Mouse (Mus musculus): ENCODE data around the gene Tubb5. TPM values are rescaled to one million over a fixed set of nuclear protein-coding genes. Genes with fewer than 3 reads are reported as not detected.

Tubb5 gene
- polyA plus RNA-seq, 1 experiment from 2014 or later = 213 TPM

GRCm38 (mm10) chr17:35812307-35812706 is 25.8 kb downstream of the Tubb5 start:
- no peak for TF ChIP-seq EP300 (IDR thresholded peaks at IDR 0.05; ENCODE audit: low read depth)
- TF ChIP-seq CTCF (IDR thresholded peaks at IDR 0.05; ENCODE audit: low read depth) = no peak
- no peaks in the 10 kb centered on the region for H3K27me3 ChIP-seq (ENCODE audit: insufficient read depth, low read length)
- DNase-seq = no peak
- peaks cover 32% of the 10 kb centered on the region for H3K4me1 ChIP-seq (ENCODE audit: insufficient read depth)
- H3K9ac ChIP-seq (replicated peaks) = no peak overlapping the region
- H3K9me3 ChIP-seq (ENCODE audit: low read length) = no peaks in the 10 kb centered on the region
- no peak overlapping the region for H3K4me3 ChIP-seq (ENCODE audit: low read depth, low read length)
- WGBS (ENCODE audit: insufficient replicate concordance) = 76% methylated on average over 5 of the region's 5 CpGs
- H3K27ac ChIP-seq (ENCODE audit: low read depth) = no peak overlapping the region
- H3K36me3 ChIP-seq (replicated peaks; ENCODE audit: insufficient read depth, low read length) = no peaks in the 10 kb centered on the region
- ATAC-seq = no peak
- no peak overlapping the region for H3K4me2 ChIP-seq (ENCODE audit: low read depth, low read length)

- peaks cover 28% of the 10 kb centered on the region for H3K4me1 ChIP-seq (ENCODE audit: insufficient read depth)
- H3K9me3 ChIP-seq (ENCODE audit: low read length) = no peaks in the 10 kb centered on the region
- no peak overlapping the region for H3K4me3 ChIP-seq (ENCODE audit: low read depth, low read length)
- 62% methylated on average over 5 of the region's 5 CpGs for WGBS (ENCODE audit: insufficient replicate concordance)
- H3K27ac ChIP-seq (ENCODE audit: low read depth) = no peak overlapping the region
- H3K9ac ChIP-seq (replicated peaks) = no peak overlapping the region
- TF ChIP-seq EP300 (IDR thresholded peaks at IDR 0.05; ENCODE audit: low read depth) (no peak), CTCF (IDR thresholded peaks at IDR 0.05; ENCODE audit: low read depth) (no peak)
- ATAC-seq (no peak), DNase-seq (no peak)
- H3K4me2 ChIP-seq (ENCODE audit: low read depth, low read length) = no peak overlapping the region
- H3K36me3 ChIP-seq (replicated peaks; ENCODE audit: insufficient read depth, low read length) = no peaks in the 10 kb centered on the region
- H3K27me3 ChIP-seq (ENCODE audit: insufficient read depth, low read length) = no peaks in the 10 kb centered on the region
Observed at GRCm38 (mm10) chr17:35810900-35811648, 27.0 kb downstream of the Tubb5 start.

- peaks cover 18% of the 10 kb centered on the region for H3K4me1 ChIP-seq (ENCODE audit: insufficient read depth)
- 87% methylated on average over 11 of the region's 11 CpGs for WGBS (ENCODE audit: insufficient replicate concordance)
- H3K9ac ChIP-seq (replicated peaks) = no peak overlapping the region
- H3K36me3 ChIP-seq (replicated peaks; ENCODE audit: insufficient read depth, low read length) = no peaks in the 10 kb centered on the region
- H3K4me2 ChIP-seq (ENCODE audit: low read depth, low read length) = no peak overlapping the region
- ATAC-seq (no peak), DNase-seq (no peak)
- H3K4me3 ChIP-seq (ENCODE audit: low read depth, low read length) = no peak overlapping the region
- no peaks in the 10 kb centered on the region for H3K9me3 ChIP-seq (ENCODE audit: low read length)
- TF ChIP-seq EP300 (IDR thresholded peaks at IDR 0.05; ENCODE audit: low read depth) (no peak), CTCF (IDR thresholded peaks at IDR 0.05; ENCODE audit: low read depth) (no peak)
- no peak overlapping the region for H3K27ac ChIP-seq (ENCODE audit: low read depth)
- no peaks in the 10 kb centered on the region for H3K27me3 ChIP-seq (ENCODE audit: insufficient read depth, low read length)
Observed at GRCm38 (mm10) chr17:35809395-35809794, 28.7 kb downstream of the Tubb5 start.

- no peak for TF ChIP-seq CTCF (IDR thresholded peaks at IDR 0.05; ENCODE audit: low read depth)
- TF ChIP-seq EP300 (IDR thresholded peaks at IDR 0.05; ENCODE audit: low read depth) = no peak
- no peaks in the 10 kb centered on the region for H3K27me3 ChIP-seq (ENCODE audit: insufficient read depth, low read length)
- ATAC-seq = no peak
- no peak overlapping the region for H3K27ac ChIP-seq (ENCODE audit: low read depth)
- WGBS (ENCODE audit: insufficient replicate concordance) = 61% methylated on average over 9 of the region's 9 CpGs
- no peak overlapping the region for H3K9ac ChIP-seq (replicated peaks)
- peaks cover 6% of the 10 kb centered on the region; the same call in 1 of the 2 replicates for H3K4me1 ChIP-seq (ENCODE audit: insufficient read depth)
- H3K9me3 ChIP-seq (ENCODE audit: low read length) = no peaks in the 10 kb centered on the region
- no peaks in the 10 kb centered on the region for H3K36me3 ChIP-seq (replicated peaks; ENCODE audit: insufficient read depth, low read length)
- H3K4me2 ChIP-seq (ENCODE audit: low read depth, low read length) = no peak overlapping the region
- DNase-seq = no peak
- no peak overlapping the region for H3K4me3 ChIP-seq (ENCODE audit: low read depth, low read length)
Observed at GRCm38 (mm10) chr17:35808073-35808472, 30.0 kb downstream of the Tubb5 start.

DNA sequence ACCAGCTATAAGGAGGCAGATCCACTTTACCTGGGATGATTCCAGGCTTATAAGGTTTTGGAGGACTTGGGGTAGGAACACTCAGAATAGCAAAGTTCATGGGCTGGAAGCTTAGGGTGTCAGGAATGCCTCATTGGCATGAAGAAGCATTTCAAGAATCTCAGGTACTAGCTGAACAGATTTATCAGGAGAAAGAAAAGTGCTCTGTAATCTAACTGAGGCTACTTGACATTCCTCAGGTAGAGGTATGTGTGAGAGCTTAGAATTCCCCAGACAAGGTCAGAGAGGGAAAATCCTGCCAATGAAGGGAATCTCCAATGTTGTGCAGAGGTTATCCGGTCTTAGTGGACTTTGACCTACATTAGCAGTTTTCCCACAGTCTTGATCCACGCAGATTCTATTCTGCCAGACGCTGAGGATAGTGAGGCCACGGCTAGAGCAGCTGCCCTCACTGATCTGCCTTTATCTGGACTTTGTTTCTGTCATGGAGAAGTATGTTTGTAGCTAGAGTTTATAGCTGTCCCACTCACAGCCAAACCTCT is 34.2 kb downstream of the Tubb5 start:
- DNase-seq = no peak
- no peak overlapping the region for H3K4me2 ChIP-seq (ENCODE audit: low read depth, low read length)
- no peaks in the 10 kb centered on the region for H3K9me3 ChIP-seq (ENCODE audit: low read length)
- no peak overlapping the region for H3K27ac ChIP-seq (ENCODE audit: low read depth)
- no peak for TF ChIP-seq EP300 (IDR thresholded peaks at IDR 0.05; ENCODE audit: low read depth)
- no peak for TF ChIP-seq CTCF (IDR thresholded peaks at IDR 0.05; ENCODE audit: low read depth)
- no peaks in the 10 kb centered on the region for H3K27me3 ChIP-seq (ENCODE audit: insufficient read depth, low read length)
- H3K4me3 ChIP-seq (ENCODE audit: low read depth, low read length) = no peak overlapping the region
- no peak overlapping the region for H3K9ac ChIP-seq (replicated peaks)
- 70% methylated on average over 4 of the region's 4 CpGs for WGBS (ENCODE audit: insufficient replicate concordance)
- H3K4me1 ChIP-seq (ENCODE audit: insufficient read depth) = 0 out of 2 replicates have a peak, but pooled peaks cover 3% of the 10 kb centered on the region
- ATAC-seq = no peak
- H3K36me3 ChIP-seq (replicated peaks; ENCODE audit: insufficient read depth, low read length) = no peaks in the 10 kb centered on the region

GRCm38 (mm10) chr17:35803020-35803419 is 35.1 kb downstream of the Tubb5 start:
- no peak overlapping the region for H3K4me2 ChIP-seq (ENCODE audit: low read depth, low read length)
- 65% methylated on average over 6 of the region's 6 CpGs for WGBS (ENCODE audit: insufficient replicate concordance)

More at GRCm38 (mm10) chr17:35803020-35803419, 35.1 kb downstream of the Tubb5 start:
- Histone ChIP-seq H3K27me3 (ENCODE audit: insufficient read depth, low read length) (no peaks in the 10 kb centered on the region), H3K9me3 (ENCODE audit: low read length) (no peaks in the 10 kb centered on the region), H3K27ac (ENCODE audit: low read depth) (no peak overlapping the region), H3K9ac (replicated peaks) (no peak overlapping the region), H3K4me3 (ENCODE audit: low read depth, low read length) (no peak overlapping the region), H3K36me3 (replicated peaks; ENCODE audit: insufficient read depth, low read length) (no peaks in the 10 kb centered on the region), H3K4me1 (ENCODE audit: insufficient read depth) (0 out of 2 replicates have a peak, but pooled peaks cover 3% of the 10 kb centered on the region)
- TF ChIP-seq CTCF (IDR thresholded peaks at IDR 0.05; ENCODE audit: low read depth) = no peak
- TF ChIP-seq EP300 (IDR thresholded peaks at IDR 0.05; ENCODE audit: low read depth) = no peak
- DNase-seq = no peak
- no peak for ATAC-seq

Measured in liver, postnatal 0 days (tissue).